Mouse (Mus musculus): Measurements from ENCODE around the gene Macf1.

Gene Macf1

DNA sequence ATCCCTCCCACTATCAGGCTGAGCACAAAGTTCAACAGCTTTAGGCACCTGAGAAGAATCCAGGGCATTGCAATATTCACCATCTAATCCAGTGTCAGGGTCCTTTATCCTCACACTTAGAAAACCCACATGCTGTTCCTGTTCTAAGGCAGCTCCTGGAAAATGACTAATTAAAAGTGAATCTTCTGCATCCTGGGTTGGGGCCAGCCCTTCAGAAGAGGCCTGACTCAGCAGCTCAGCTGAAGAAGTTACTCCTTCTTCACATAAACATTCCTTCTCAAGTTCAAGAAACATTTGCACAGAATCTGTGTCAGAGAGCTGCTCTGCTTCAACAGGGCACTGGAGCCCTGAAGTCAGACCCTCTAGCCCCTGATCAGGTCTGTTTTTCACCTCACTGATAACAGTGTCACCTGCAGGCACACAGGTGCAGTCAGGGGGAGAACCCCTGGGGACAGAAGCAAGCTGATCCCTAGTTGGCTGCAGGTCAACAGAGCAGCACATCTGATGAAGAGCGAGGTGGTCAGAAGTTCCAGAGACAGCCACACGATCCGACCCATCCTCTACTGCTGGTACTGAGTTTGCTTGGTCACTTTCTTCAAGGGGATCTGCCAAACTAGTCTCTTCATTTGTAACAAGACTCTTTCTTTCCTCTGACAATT, 275.0 kb downstream of the Macf1 start:
- peak; percentile 52 for DNase-seq (ENCODE audit: inconsistent ontology term)

DNA sequence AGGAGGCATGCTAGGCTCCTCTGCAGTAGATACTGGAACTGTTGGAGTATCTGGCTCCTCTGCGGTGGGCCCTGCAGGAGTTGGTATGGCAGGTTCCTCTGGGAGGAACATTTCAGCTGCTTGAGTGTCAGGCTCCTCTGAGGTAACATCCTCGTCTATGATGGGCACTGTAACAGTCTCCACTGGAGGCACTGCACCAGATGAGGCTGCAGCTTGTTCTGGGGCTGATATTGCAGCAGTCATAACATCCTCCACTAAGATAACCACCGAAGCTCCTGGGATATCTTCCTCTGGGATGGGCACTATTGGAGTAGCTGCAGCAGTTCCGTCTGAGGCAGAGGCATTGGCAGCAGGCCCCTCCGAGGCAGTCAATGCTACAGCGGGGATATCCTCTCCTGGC, 276.4 kb downstream of the Macf1 start:
- no peak for DNase-seq (ENCODE audit: inconsistent ontology term)

GRCm38 (mm10) chr4:123404056-123404455, 280.1 kb downstream of the Macf1 start:
- DNase-seq (ENCODE audit: inconsistent ontology term): peak; percentile 81

DNA sequence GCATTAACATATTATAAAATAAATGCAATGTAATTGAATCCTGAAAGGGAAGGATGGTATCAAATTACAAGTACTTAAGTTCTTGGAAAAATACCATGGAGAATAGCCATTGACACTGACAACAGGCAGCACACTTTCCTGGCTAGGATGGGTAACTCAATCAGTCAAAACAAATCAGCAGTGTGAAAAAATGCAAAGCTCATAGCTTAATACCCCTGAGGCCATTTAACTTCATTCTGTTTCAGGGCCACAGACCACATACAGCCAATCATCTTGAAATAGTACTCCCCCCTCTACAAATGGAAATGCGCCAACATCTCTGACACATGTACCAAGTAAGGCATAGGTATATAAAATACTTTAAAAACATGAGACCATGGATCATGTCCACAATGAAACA, 281.9 kb downstream of the Macf1 start:
- DNase-seq (ENCODE audit: inconsistent ontology term): no peak

GRCm38 (mm10) chr4:123401265-123401664, 282.9 kb downstream of the Macf1 start:
- no peak for DNase-seq (ENCODE audit: inconsistent ontology term)

DNA sequence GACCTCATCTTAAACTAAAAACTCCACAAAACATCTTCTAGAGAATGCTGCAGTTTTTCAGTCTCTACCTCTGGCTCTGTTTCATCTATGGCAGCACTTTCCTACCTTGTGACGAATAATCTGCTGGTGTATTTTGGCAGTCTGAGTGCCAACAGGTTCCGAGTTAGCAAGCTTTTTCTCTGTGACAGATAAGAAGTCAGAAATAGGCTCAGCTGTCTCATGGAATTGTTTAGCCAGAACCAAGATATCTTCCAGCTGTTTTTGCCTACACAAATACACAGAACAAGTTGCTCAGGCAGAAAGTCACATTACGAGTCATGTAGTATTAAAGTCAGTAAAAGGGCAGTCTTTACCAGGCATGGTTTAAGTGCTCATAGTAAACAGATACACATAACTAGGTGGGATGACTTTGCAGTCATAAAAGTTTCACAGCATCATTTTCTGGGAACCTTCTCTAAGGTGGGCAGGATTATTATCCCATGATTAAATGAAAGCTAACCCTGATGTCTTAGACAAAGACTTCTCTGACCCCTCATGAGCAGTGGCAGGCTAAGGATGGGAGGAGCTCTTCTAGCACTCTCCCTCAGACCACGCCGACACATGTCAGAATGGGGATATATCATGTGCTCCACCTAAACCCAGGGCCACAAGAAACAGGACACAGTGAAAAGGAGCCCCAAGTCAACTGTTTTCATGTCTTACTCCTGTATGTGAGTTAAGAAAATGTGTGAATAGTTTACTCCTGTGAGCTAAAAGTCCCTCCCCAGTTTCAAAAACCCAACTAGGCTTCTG, 286.3 kb downstream of the Macf1 start:
- no peak for DNase-seq (ENCODE audit: inconsistent ontology term)

DNA sequence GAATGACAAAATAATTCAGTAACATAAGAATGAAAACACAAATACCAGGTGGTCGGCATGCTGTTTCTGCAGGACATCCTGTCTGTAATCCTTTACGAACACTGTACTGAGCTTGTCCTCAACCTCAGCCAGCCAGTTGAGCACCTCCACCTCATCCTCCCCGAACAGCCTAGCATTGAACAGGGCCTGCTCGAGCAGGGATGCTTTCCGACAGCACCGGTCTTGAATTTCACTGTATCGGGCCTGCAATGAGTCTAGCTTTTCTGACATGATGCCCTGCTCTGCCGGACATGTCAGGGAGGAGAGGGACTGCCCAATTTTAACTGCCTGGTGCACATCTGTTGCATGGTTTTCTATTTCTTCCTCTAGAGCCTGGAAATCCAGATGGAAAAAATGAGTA, 287.1 kb downstream of the Macf1 start:
- DNase-seq (ENCODE audit: inconsistent ontology term): no peak

DNA sequence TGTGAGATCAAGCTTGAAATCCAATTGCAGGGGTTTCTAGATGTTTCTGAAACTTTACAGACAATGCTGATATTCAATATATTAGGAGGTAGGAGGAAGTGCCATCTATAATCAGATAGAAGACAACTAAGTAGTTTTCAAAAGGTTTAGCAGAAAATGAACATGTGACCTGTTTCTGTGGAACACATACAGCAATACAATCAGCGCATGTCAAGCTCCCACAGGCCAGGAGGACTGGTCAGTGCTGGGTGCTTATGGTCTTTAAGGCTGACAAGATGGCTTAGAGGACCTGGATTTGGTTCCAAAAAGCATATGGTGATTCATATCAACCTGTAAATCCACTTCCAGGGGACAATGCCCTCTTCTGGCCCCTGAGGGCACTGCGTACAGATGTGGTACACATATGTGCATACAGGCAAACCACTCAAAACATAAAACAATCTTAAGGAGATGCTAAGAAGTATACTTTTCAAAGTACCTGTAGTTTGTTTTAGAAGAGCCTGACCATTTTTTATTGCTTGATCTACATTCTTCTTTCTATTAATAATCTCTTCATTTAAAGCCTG, 288.6 kb downstream of the Macf1 start:
- DNase-seq (ENCODE audit: inconsistent ontology term): no peak

DNA sequence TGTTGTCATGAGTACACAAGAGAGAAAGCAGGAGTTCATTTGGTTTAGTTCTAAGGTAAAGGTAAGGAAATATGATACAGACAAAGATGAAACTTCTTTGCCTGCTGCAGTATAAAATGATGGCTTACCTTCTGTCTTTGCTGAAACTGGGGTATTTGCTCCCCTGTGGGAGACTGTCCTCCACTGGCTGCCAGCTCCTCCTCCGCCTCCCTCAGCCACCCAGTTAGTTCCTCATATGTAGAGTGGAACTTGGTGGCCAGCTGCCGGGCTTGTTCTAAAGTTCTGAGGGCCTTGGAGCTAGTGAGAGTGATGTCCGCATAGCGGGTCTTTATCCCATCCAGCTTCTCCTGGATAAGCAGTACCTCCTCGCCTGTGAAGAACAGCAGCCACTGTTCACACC, 289.3 kb downstream of the Macf1 start:
- no peak for DNase-seq (ENCODE audit: inconsistent ontology term)

GRCm38 (mm10) chr4:123394269-123394668, 289.9 kb downstream of the Macf1 start:
- DNase-seq (ENCODE audit: inconsistent ontology term): no peak

GRCm38 (mm10) chr4:123393004-123393403, 291.2 kb downstream of the Macf1 start:
- no peak for DNase-seq (ENCODE audit: inconsistent ontology term)

DNA sequence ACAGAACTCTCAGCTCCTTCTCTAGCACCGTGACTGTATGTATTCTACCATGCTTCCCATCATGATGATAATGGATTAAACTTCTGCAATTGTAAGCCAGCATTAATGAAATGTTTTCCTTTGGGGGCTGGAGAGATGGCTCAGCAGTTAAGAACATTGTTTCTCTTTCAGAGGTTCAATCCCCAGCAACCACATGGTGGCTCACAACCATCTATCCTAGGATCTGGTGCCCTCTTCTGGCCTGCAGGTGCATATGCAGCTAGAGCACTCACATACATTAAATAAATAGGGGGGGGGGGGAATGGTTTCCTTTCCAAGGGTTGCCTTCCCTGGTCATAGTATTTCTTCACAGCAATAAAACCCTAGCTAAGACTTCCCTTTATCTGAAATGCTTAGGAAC, 292.0 kb downstream of the Macf1 start:
- no peak for DNase-seq (ENCODE audit: inconsistent ontology term)

- no peak for DNase-seq (ENCODE audit: inconsistent ontology term)
Measured at GRCm38 (mm10) chr4:123385028-123385427, 299.1 kb downstream of the Macf1 start.

- DNase-seq (ENCODE audit: inconsistent ontology term): no peak
Measured at GRCm38 (mm10) chr4:123383173-123383572, 301.0 kb downstream of the Macf1 start.

- DNase-seq (ENCODE audit: inconsistent ontology term): no peak
Measured at GRCm38 (mm10) chr4:123382051-123382450, 302.1 kb downstream of the Macf1 start.

- no peak for DNase-seq (ENCODE audit: inconsistent ontology term)
Measured at GRCm38 (mm10) chr4:123381598-123381997, 302.6 kb downstream of the Macf1 start.

DNA sequence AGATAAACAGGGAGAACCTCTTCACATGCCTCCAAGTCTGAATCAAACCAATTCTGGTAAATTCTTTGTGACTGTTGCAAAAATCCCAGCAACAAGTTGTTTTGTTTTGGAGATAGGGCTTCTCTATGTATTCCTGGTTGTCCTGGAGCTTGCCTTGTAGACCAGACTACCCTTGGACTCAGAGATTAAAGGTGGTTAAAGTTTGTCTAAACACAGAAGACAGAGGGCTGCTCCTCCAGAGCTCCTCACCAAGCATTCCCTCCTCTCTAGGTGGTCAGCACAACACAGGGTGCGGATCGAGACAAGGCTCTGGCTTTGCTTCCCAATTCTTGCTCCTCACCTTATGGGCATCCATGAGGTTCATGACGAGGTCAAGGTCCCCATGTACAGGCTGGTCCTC, 308.1 kb downstream of the Macf1 start:
- DNase-seq (ENCODE audit: inconsistent ontology term): no peak

DNA sequence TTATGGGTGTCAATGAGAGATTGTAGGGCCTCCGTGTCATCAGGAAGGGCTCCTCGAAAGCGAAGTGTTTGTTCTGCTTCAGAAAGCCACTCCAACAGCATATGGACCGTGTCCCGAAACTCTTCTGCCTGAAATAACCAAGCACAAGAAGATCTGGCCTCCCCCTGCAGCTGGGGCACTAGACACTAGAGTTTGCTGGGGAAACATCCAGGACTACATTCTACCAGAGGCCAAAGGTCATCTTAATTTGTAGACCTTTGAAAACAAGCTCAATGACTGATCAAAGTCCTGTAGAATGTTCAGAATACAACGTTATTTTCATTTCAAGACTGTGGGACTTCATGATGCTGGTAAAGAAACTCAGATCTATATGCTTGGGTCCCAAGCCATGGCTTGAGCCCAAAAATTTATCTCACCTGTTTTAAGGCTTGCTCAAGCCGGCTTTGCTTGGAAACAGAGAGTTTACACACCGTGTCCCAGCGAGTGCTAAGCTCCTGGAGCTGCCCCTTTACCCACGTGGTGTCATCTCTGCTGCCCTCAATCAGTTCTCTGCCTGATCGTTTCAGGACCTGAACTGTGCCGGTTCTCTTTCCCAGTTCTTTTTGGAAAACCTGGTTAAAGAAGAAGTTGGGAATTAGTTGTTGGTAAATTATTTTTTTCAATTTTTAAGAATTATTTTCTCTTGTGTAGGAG, 309.7 kb downstream of the Macf1 start:
- DNase-seq (ENCODE audit: inconsistent ontology term): no peak

- DNase-seq (ENCODE audit: inconsistent ontology term): no peak
Measured at GRCm38 (mm10) chr4:123363555-123363954, 320.6 kb downstream of the Macf1 start.

- DNase-seq (ENCODE audit: inconsistent ontology term): no peak
Measured at GRCm38 (mm10) chr4:123360771-123361170, 323.4 kb downstream of the Macf1 start.

DNA sequence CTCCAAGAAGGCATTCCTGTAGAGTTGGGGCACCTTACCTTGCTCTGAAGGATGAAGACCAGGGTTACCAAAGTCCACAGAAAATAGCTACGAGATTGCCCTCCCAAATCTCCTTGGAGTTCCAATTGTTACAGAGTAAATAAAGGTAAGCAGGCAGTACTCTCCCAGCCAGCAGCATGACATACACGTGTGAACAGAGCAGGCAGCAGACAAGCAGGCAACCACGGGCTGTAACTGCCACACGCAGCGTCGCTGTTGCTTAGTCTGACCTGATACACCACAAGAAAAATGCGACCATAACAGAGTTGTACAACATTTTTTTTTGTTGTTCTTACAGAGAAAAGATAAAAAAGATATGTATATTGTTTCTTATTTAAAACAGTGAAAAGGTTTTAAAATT, 325.5 kb downstream of the Macf1 start:
- DNase-seq (ENCODE audit: inconsistent ontology term): no peak

GRCm38 (mm10) chr4:123355941-123356340, 328.2 kb downstream of the Macf1 start:
- DNase-seq (ENCODE audit: inconsistent ontology term): no peak
